Comparison of ENCODE assay signal across 8 mouse cellular contexts in the genomic region with DNA sequence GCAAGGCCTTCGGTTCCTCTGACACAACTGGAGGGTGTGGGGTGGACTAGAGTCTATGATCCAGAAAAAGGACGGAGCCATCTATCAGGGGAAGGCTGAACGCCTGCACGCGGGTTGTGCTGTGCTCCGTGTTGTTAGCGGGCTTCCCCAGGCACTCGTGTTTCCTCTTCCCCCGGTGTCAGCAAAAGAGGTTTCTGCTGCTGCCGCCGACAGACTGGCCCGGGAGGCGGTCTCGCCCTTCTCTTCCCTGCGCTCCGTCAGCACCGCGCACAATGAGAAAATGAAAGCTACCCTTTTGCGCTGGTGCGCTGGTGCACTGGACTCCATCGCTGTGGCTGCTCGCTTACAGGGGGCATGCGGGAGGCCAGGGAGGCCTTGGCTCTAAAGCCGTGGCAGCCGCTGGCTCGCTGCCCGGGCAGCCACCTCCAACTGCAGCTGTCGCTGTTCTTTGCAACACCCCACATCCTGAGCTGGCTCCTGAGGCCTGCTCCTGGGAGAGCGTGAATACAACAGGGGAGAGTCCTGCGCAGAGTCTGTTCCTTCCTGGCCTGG. TPM values are rescaled to one million over a fixed set of nuclear protein-coding genes. Genes with fewer than 3 reads are reported as not detected.
DNase-seq lines count a peak whose midpoint lies in the region; ATAC-seq and TF ChIP-seq lines count a peak whose summit lies in the region.

No protein-coding gene starts in this region.

- no peaks in the 10 kb centered on the region for H3K36me3 ChIP-seq in intestine, embryonic 16.5 days (ENCODE audit: control insufficient read depth, insufficient read depth, low read length)
- no peaks in the 10 kb centered on the region for H3K36me3 ChIP-seq in midbrain, postnatal 0 days (ENCODE audit: insufficient read depth, low read length)

- peak overlapping the region; percentile 87 for H3K9ac ChIP-seq in intestine, embryonic 16.5 days (ENCODE audit: low read depth, low read length)
- H3K9ac ChIP-seq in midbrain, postnatal 0 days (replicated peaks; ENCODE audit: low read length, poor library complexity, severe bottlenecking): peak overlapping the region; percentile 58

- 4% methylated on average over 30 of the region's 30 CpGs for WGBS in intestine, embryonic 16.5 days
- WGBS in midbrain, postnatal 0 days: 1% methylated on average over 30 of the region's 30 CpGs

- H3K27ac ChIP-seq in intestine, embryonic 16.5 days (ENCODE audit: low read length): peak overlapping the region; percentile 95
- peak overlapping the region; percentile 74 for H3K27ac ChIP-seq in midbrain, postnatal 0 days (ENCODE audit: low read depth, low read length)

- peak overlapping the region; percentile 51 for H3K4me3 ChIP-seq in intestine, embryonic 16.5 days (ENCODE audit: low read length)
- H3K4me3 ChIP-seq in midbrain, postnatal 0 days (ENCODE audit: low read depth, low read length): peak overlapping the region; percentile 22; the same call in 1 of the 2 replicates

- TF ChIP-seq CTCF in midbrain, postnatal 0 days (IDR thresholded peaks at IDR 0.05): no peak

- peak; percentile 80 for ATAC-seq in granulocyte monocyte progenitor cell, adult 5-6 weeks (replicated peaks; ENCODE audit: poor library complexity, severe bottlenecking)
- ATAC-seq in intestine, embryonic 16.5 days: peak; percentile 85
- ATAC-seq in midbrain, postnatal 0 days (ENCODE audit: low FRiP score): peak; percentile 58

- H3K9me3 ChIP-seq in intestine, embryonic 16.5 days (ENCODE audit: control insufficient read depth, low read length): no peaks in the 10 kb centered on the region
- no peaks in the 10 kb centered on the region for H3K9me3 ChIP-seq in midbrain, postnatal 0 days (ENCODE audit: low read length)

- peak; percentile 45 to 52 for DNase-seq in left cerebral cortex, adult 18-20 months (ENCODE audit: low spot score in 2 of 2)
- DNase-seq in left cerebral cortex, adult 11 months (ENCODE audit: low spot score): no peak
- DNase-seq in embryo, embryonic 10.5 days (ENCODE audit: low spot score): peak; percentile 54
- peak; percentile 59 for DNase-seq in liver
- peak; percentile 89 for DNase-seq in midbrain, postnatal 0 days (ENCODE audit: low spot score)
- peak; percentile 54 to 68 for DNase-seq in spleen, postnatal 10 days (ENCODE audit: low spot score in 2 of 2)

- H3K4me1 ChIP-seq in intestine, embryonic 16.5 days (ENCODE audit: control insufficient read depth, insufficient read depth, low read length): peaks cover 17% of the 10 kb centered on the region
- peaks cover 5% of the 10 kb centered on the region; the same call in 1 of the 2 replicates for H3K4me1 ChIP-seq in midbrain, postnatal 0 days (ENCODE audit: insufficient read depth, low read length)

- H3K27me3 ChIP-seq in intestine, embryonic 16.5 days (replicated peaks; ENCODE audit: control insufficient read depth, insufficient read depth, low read length): no peaks in the 10 kb centered on the region
- H3K27me3 ChIP-seq in midbrain, postnatal 0 days (ENCODE audit: insufficient read depth, low read length): no peaks in the 10 kb centered on the region

- peak overlapping the region; percentile 86 for H3K4me2 ChIP-seq in intestine, embryonic 16.5 days (ENCODE audit: low read depth, low read length)
- peak overlapping the region; percentile 53 for H3K4me2 ChIP-seq in midbrain, postnatal 0 days (ENCODE audit: low read depth, low read length, poor library complexity, severe bottlenecking)

RNA-seq across cellular contexts. Expression of a gene that starts 36.3 kb away (rescaled TPM):
- 10 to 100 TPM; 31.6 to 40.1 TPM for total RNA-seq in left cerebral cortex, adult 18-20 months (2021)
- total RNA-seq in granulocyte monocyte progenitor cell, adult 5-6 weeks (2014; fragmentation: Nextera tagmentation): 4.6 TPM in 1 of 2 replicates, not detected in the other
- 3.8 TPM in 1 of 2 replicates, not detected in the other for total RNA-seq in granulocyte monocyte progenitor cell, adult 5-6 weeks (2017)
- 0.80 and 1.0 TPM in 2 replicates for polyA plus RNA-seq in intestine, embryonic 16.5 days (2015; fragmentation: Nextera tagmentation; extraction: Ambion mirVana)
- not detected in 2 replicates for total RNA-seq in midbrain, postnatal 0 days (2014; rRNA removed)
- 2.1 and 3.1 TPM in 2 replicates for polyA plus RNA-seq in midbrain, postnatal 0 days (2015; fragmentation: Nextera tagmentation; extraction: Ambion mirVana)

Comparison
In these comparisons a context has a peak if more than half of its experiments do, and no peak if none do; other contexts are left out.
1. RNA of a gene that starts 36.3 kb away (total RNA-seq): 31.6 to 40.1 TPM in left cerebral cortex, adult 18-20 months; 3.8 to 4.6 TPM in granulocyte monocyte progenitor cell, adult 5-6 weeks and not detected in midbrain, postnatal 0 days; every median in the first group is over 4 times any median in the second.
2. Peak in every context shown above with its lines, with median percentiles within 50 percentile points of each other: ATAC-seq.